Comparison of ENCODE assay signal across 13 mouse cellular contexts in the genomic region with DNA sequence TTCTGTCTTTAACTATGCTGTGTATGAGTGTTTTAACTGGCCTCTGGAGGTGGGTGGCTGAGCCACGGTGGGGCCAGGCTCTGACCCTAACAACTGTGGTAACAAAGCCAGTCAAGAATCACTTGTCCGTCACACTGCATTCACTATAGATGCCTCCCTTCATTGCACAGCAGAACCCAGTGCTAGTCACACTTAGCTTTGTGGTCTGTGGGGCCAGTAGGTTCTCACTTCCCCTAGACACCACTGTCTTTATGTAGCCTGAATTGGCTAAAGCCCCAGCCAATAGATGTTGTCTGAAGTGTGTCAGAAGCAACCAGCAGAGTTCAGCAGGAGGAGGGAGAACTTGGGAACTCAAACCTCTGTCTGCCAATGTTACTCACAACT. TPM values are rescaled to one million over a fixed set of nuclear protein-coding genes. Genes with fewer than 3 reads are reported as not detected.
DNase-seq lines count a peak whose midpoint lies in the region; ATAC-seq lines count a peak whose summit lies in the region.
"Had no signal": no experiment of that assay in that cellular context is flagged by ENCODE, and none has a peak within 500 bp of the region (broad histone marks: within the 10 kb centered on the region; RNA-seq: fewer than 3 reads in every experiment).

No protein-coding gene starts in this region.

- WGBS in liver, embryonic 12.5 days (ENCODE audit: insufficient replicate concordance) = 40% methylated on average over 2 of the region's 2 CpGs
- WGBS in macrophage (ENCODE audit: missing documents) = 5% methylated on average over 2 of the region's 2 CpGs
- WGBS in hindbrain, embryonic 16.5 days = 40% methylated on average over 2 of the region's 2 CpGs

- H3K4me1 ChIP-seq in liver, embryonic 12.5 days = peaks cover 3% of the 10 kb centered on the region; the same call in 1 of the 2 replicates
- H3K4me1 ChIP-seq in hindbrain, embryonic 16.5 days (ENCODE audit: control insufficient read depth, insufficient read depth, low read depth, low read length) = no peaks in the 10 kb centered on the region
- H3K4me1 ChIP-seq: hindbrain, embryonic 12.5 days had no signal

- no peak overlapping the region for H3K4me3 ChIP-seq in liver, embryonic 12.5 days
- no peak overlapping the region; the same call in 1 of the 2 replicates for H3K4me3 ChIP-seq in macrophage (ENCODE audit: inconsistent target)
- no peak overlapping the region for H3K4me3 ChIP-seq in hindbrain, embryonic 16.5 days (ENCODE audit: low read length)
- H3K4me3 ChIP-seq: embryonic facial prominence, embryonic 15.5 days; hindbrain, embryonic 12.5 days; liver, embryonic 13.5 days had no signal

- no peaks in the 10 kb centered on the region for H3K27me3 ChIP-seq in liver, embryonic 12.5 days (replicated peaks)
- no peaks in the 10 kb centered on the region for H3K27me3 ChIP-seq in splenic B cell, adult 2 months (ENCODE audit: control insufficient read depth, insufficient read depth, low read length, poor library complexity, severe bottlenecking)
- H3K27me3 ChIP-seq in hindbrain, embryonic 16.5 days (replicated peaks; ENCODE audit: control insufficient read depth, insufficient read depth, low read length) = no peaks in the 10 kb centered on the region
- H3K27me3 ChIP-seq: embryonic facial prominence, embryonic 15.5 days; hindbrain, embryonic 12.5 days; liver, embryonic 13.5 days had no signal

- intact Hi-C loops in left cerebral cortex, postnatal 10 days (cut with DNase I) = no loop called here
- intact Hi-C loops in gastrocnemius, postnatal 14 days (cut with DNase I; ENCODE audit: low total_unique reads) = no loop called here

- no peak for DNase-seq in liver
- DNase-seq in splenic B cell, adult 2 months (ENCODE audit: low read depth, low spot score) = peak; percentile 89
- DNase-seq in left cerebral cortex, postnatal 10 days (ENCODE audit: extremely low spot score in 1 of 2, low spot score in 2 of 2) = no peak
- no peak for DNase-seq in gastrocnemius, postnatal 14 days
- DNase-seq: kidney, postnatal 10 days; liver, embryonic 13.5 days; right cerebral cortex, postnatal 14 days had no signal

- H3K4me2 ChIP-seq in liver, embryonic 12.5 days = no peak overlapping the region
- H3K4me2 ChIP-seq in hindbrain, embryonic 16.5 days (ENCODE audit: low read length) = no peak overlapping the region
- H3K4me2 ChIP-seq: embryonic facial prominence, embryonic 15.5 days; hindbrain, embryonic 12.5 days; liver, embryonic 13.5 days had no signal

- no peaks in the 10 kb centered on the region for H3K79me2 ChIP-seq in macrophage (ENCODE audit: inconsistent target)

- no peaks in the 10 kb centered on the region for H3K36me3 ChIP-seq in liver, embryonic 12.5 days
- no peaks in the 10 kb centered on the region for H3K36me3 ChIP-seq in macrophage (ENCODE audit: inconsistent target)
- H3K36me3 ChIP-seq in splenic B cell, adult 2 months (ENCODE audit: control insufficient read depth, insufficient read depth, low read length, poor library complexity, severe bottlenecking) = no peaks in the 10 kb centered on the region
- no peaks in the 10 kb centered on the region for H3K36me3 ChIP-seq in hindbrain, embryonic 16.5 days (ENCODE audit: control insufficient read depth, insufficient read depth, low read length)
- H3K36me3 ChIP-seq: embryonic facial prominence, embryonic 15.5 days; hindbrain, embryonic 12.5 days; liver, embryonic 13.5 days had no signal

- ATAC-seq in liver, embryonic 12.5 days = no peak; the same call in 1 of the 2 replicates
- ATAC-seq in common myeloid progenitor, adult 5-6 weeks (replicated peaks; ENCODE audit: low read depth, poor library complexity, severe bottlenecking) = peak; percentile 80
- ATAC-seq in hindbrain, embryonic 16.5 days = no peak

- no peak overlapping the region for H3K9ac ChIP-seq in liver, embryonic 12.5 days
- no peak overlapping the region for H3K9ac ChIP-seq in hindbrain, embryonic 16.5 days (ENCODE audit: low read depth, low read length)
- H3K9ac ChIP-seq: embryonic facial prominence, embryonic 15.5 days; hindbrain, embryonic 12.5 days; liver, embryonic 13.5 days had no signal

- peak overlapping the region; percentile 3; the same call in 1 of the 2 replicates for H3K27ac ChIP-seq in liver, embryonic 12.5 days
- H3K27ac ChIP-seq in macrophage = peak overlapping the region; percentile 68
- H3K27ac ChIP-seq in hindbrain, embryonic 16.5 days (ENCODE audit: low read depth, low read length) = no peak overlapping the region
- H3K27ac ChIP-seq: embryonic facial prominence, embryonic 15.5 days; hindbrain, embryonic 12.5 days; liver, embryonic 13.5 days had no signal

- no peaks in the 10 kb centered on the region for H3K9me3 ChIP-seq in liver, embryonic 12.5 days (replicated peaks)
- H3K9me3 ChIP-seq in hindbrain, embryonic 16.5 days (ENCODE audit: control insufficient read depth, low read length) = no peaks in the 10 kb centered on the region
- H3K9me3 ChIP-seq: embryonic facial prominence, embryonic 15.5 days; hindbrain, embryonic 12.5 days; liver, embryonic 13.5 days had no signal

RNA-seq across cellular contexts. Expression of gene Baz2b, which starts 37.1 kb away (rescaled TPM):
- 22.1 and 22.2 TPM in 2 replicates for polyA plus RNA-seq in liver, embryonic 12.5 days (2016; fragmentation: Nextera tagmentation; extraction: Ambion mirVana)
- total RNA-seq in common myeloid progenitor, adult 5-6 weeks (2017) = 124 and 143 TPM in 2 replicates
- total RNA-seq in macrophage (2018; cell fraction: chromatin; rRNA removed) = 100 to 1,000 TPM; 411 to 897 (median 475) TPM
- total RNA-seq in macrophage (2018; cell fraction: cytosol; rRNA removed) = 10 to 100 TPM; 36.5 to 69.0 (median 50.0) TPM
- 100 to 1,000 TPM; 161 to 515 (median 250) TPM for total RNA-seq in macrophage (2018; cell fraction: nucleus; rRNA removed)
- polyA plus RNA-seq in macrophage (2018) = 22.8 to 37.7 TPM (median 32.3 TPM) in 3 replicates
- total RNA-seq in left cerebral cortex, postnatal 10 days (2021) = 10 to 100 TPM; 53.0 to 56.7 TPM
- polyA plus RNA-seq in hindbrain, embryonic 16.5 days (2015; fragmentation: Nextera tagmentation; extraction: Ambion mirVana) = 72.2 and 72.8 TPM in 2 replicates
- 10 to 100 TPM; 31.2 to 34.9 TPM for total RNA-seq in gastrocnemius, postnatal 14 days (2021)

RNA-seq across cellular contexts. Expression of gene March7, which starts 37.2 kb away (rescaled TPM):
- polyA plus RNA-seq in liver, embryonic 12.5 days (2016; fragmentation: Nextera tagmentation; extraction: Ambion mirVana) = 32.7 and 32.9 TPM in 2 replicates
- total RNA-seq in common myeloid progenitor, adult 5-6 weeks (2017) = 92.8 and 139 TPM in 2 replicates
- total RNA-seq in macrophage (2018; cell fraction: chromatin; rRNA removed) = 100 to 1,000 TPM; 192 to 503 (median 288) TPM
- 10 to 100 TPM; 33.5 to 60.6 (median 41.9) TPM for total RNA-seq in macrophage (2018; cell fraction: cytosol; rRNA removed)
- 100 to 1,000 TPM; 107 to 319 (median 174) TPM for total RNA-seq in macrophage (2018; cell fraction: nucleus; rRNA removed)
- 36.4 to 41.1 TPM (median 40.1 TPM) in 3 replicates for polyA plus RNA-seq in macrophage (2018)
- 10 to 100 TPM; 75.1 to 76.5 TPM for total RNA-seq in left cerebral cortex, postnatal 10 days (2021)
- polyA plus RNA-seq in hindbrain, embryonic 16.5 days (2015; fragmentation: Nextera tagmentation; extraction: Ambion mirVana) = 84.4 TPM in 2 replicates
- 10 to 100 TPM; 26.9 to 27.9 TPM for total RNA-seq in gastrocnemius, postnatal 14 days (2021)
